In genomic region chr10:45422372-45422771, GRCm38 (mm10) we compare ENCODE assay signal across 17 mouse cellular contexts.
DNase-seq lines count a peak whose midpoint lies in the region; ATAC-seq and TF ChIP-seq lines count a peak whose summit lies in the region.
"Had no signal": no experiment of that assay in that cellular context is flagged by ENCODE, and none has a peak within 500 bp of the region (broad histone marks: within the 10 kb centered on the region; RNA-seq: fewer than 3 reads in every experiment).

No protein-coding gene starts in this region.

- H3K4me3 ChIP-seq in hindbrain, embryonic 10.5 days = no peak overlapping the region
- H3K4me3 ChIP-seq in hindbrain, embryonic 13.5 days = no peak overlapping the region
- H3K4me3 ChIP-seq in liver, adult 2 months (ENCODE audit: insufficient read depth, low read depth, low read length) = no peak overlapping the region
- no peak overlapping the region for H3K4me3 ChIP-seq in liver, embryonic 11.5 days (ENCODE audit: low read depth, low read length)
- no peak overlapping the region for H3K4me3 ChIP-seq in heart, adult 2 months
- H3K4me3 ChIP-seq: limb, embryonic 15.5 days had no signal

- intact Hi-C loops in heart, adult 2 months (cut with DNase I) = no loop called here

- peaks cover 12% of the 10 kb centered on the region for H3K4me1 ChIP-seq in hindbrain, embryonic 10.5 days (replicated peaks)
- H3K4me1 ChIP-seq in hindbrain, embryonic 13.5 days (replicated peaks) = no peaks in the 10 kb centered on the region
- no peaks in the 10 kb centered on the region for H3K4me1 ChIP-seq in liver, adult 2 months (ENCODE audit: control insufficient read depth, insufficient read depth, low read length)
- peaks cover 3% of the 10 kb centered on the region; the same call in 1 of the 2 replicates for H3K4me1 ChIP-seq in liver, embryonic 11.5 days (replicated peaks; ENCODE audit: control insufficient read depth, insufficient read depth, low read length)
- H3K4me1 ChIP-seq in heart, adult 2 months (ENCODE audit: control insufficient read depth, insufficient read depth, low read length) = no peaks in the 10 kb centered on the region
- H3K4me1 ChIP-seq: limb, embryonic 15.5 days had no signal

- H3K9ac ChIP-seq in hindbrain, embryonic 13.5 days = no peak overlapping the region
- H3K9ac ChIP-seq in liver, adult 2 months (ENCODE audit: low read depth, low read length) = no peak overlapping the region
- no peak overlapping the region for H3K9ac ChIP-seq in liver, embryonic 11.5 days (ENCODE audit: low read depth, low read length)
- no peak overlapping the region for H3K9ac ChIP-seq in heart, adult 2 months (ENCODE audit: low read depth, low read length)
- H3K9ac ChIP-seq: hindbrain, embryonic 14.5 days; limb, embryonic 15.5 days had no signal

- TF ChIP-seq CTCF in liver, adult 2 months (IDR thresholded peaks at IDR 0.05; ENCODE audit: low read depth, low read length) = no peak
- TF ChIP-seq CTCF in heart, adult 2 months (IDR thresholded peaks at IDR 0.05) = no peak

- H3K27me3 ChIP-seq in hindbrain, embryonic 10.5 days (ENCODE audit: insufficient read depth, poor library complexity, severe bottlenecking) = no peaks in the 10 kb centered on the region
- no peaks in the 10 kb centered on the region for H3K27me3 ChIP-seq in hindbrain, embryonic 13.5 days
- H3K27me3 ChIP-seq in liver, adult 2 months (ENCODE audit: control insufficient read depth, insufficient read depth, low read length) = no peaks in the 10 kb centered on the region
- H3K27me3 ChIP-seq in liver, embryonic 11.5 days (replicated peaks; ENCODE audit: control insufficient read depth, insufficient read depth, low read length) = no peaks in the 10 kb centered on the region
- H3K27me3 ChIP-seq in heart, adult 2 months (ENCODE audit: control insufficient read depth, insufficient read depth, low read length) = no peaks in the 10 kb centered on the region
- H3K27me3 ChIP-seq: CH12.LX; limb, embryonic 15.5 days had no signal

- TF ChIP-seq EP300 in heart, adult 2 months (IDR thresholded peaks at IDR 0.05; ENCODE audit: insufficient read depth, low read depth, low read length) = no peak

- no peaks in the 10 kb centered on the region for H3K79me2 ChIP-seq in liver, adult 2 months (ENCODE audit: control insufficient read depth, insufficient read depth, low read length)
- H3K79me2 ChIP-seq in heart, adult 2 months (replicated peaks; ENCODE audit: control insufficient read depth, insufficient read depth, low read length) = no peaks in the 10 kb centered on the region

- DNase-seq in hindbrain, embryonic 10.5 days (ENCODE audit: low spot score) = peak; percentile 22
- peak; percentile 28 for DNase-seq in liver, adult 2 months (ENCODE audit: extremely low read depth, low read depth, low spot score)
- no peak for DNase-seq in liver
- no peak for DNase-seq in liver, embryonic 11.5 days (ENCODE audit: low spot score)
- peak; percentile 69 for DNase-seq in yolk sac, embryonic 10.5 days (ENCODE audit: low spot score)
- DNase-seq in heart, adult 2 months = no peak
- DNase-seq in heart, adult 11 months = no peak
- DNase-seq: adrenal gland, postnatal 10 days; cerebellum, adult 11 months; cerebellum, postnatal 36 days; gastrocnemius, postnatal 14 days; lung, postnatal 14 days; thymus, postnatal 4 days had no signal

- H3K4me2 ChIP-seq in hindbrain, embryonic 13.5 days = no peak overlapping the region
- H3K4me2 ChIP-seq in liver, embryonic 11.5 days = no peak overlapping the region
- H3K4me2 ChIP-seq: hindbrain, embryonic 14.5 days; limb, embryonic 15.5 days had no signal

- TF ChIP-seq POLR2A in liver, adult 2 months (IDR thresholded peaks at IDR 0.05; ENCODE audit: extremely low read depth, insufficient read depth, low read length) = no peak
- no peak for TF ChIP-seq POLR2A in heart, adult 2 months (IDR thresholded peaks at IDR 0.05; ENCODE audit: insufficient read depth, low read depth, low read length)

- peaks cover 28% of the 10 kb centered on the region for H3K36me3 ChIP-seq in hindbrain, embryonic 10.5 days
- H3K36me3 ChIP-seq in hindbrain, embryonic 13.5 days = peaks cover 15% of the 10 kb centered on the region; the same call in 1 of the 2 replicates
- no peaks in the 10 kb centered on the region for H3K36me3 ChIP-seq in liver, adult 2 months (ENCODE audit: control insufficient read depth, insufficient read depth, low read length)
- H3K36me3 ChIP-seq in liver, embryonic 11.5 days (ENCODE audit: control insufficient read depth, insufficient read depth, low read length) = no peaks in the 10 kb centered on the region; the same call in 1 of the 2 replicates
- no peaks in the 10 kb centered on the region for H3K36me3 ChIP-seq in heart, adult 2 months (ENCODE audit: control insufficient read depth, insufficient read depth, low read length)
- H3K36me3 ChIP-seq: limb, embryonic 15.5 days had no signal

- WGBS in hindbrain, embryonic 10.5 days = 84% methylated on average over 1 of the region's 1 CpGs
- WGBS in hindbrain, embryonic 13.5 days = 81% methylated on average over 1 of the region's 1 CpGs
- WGBS in liver, adult 2 months = 22% methylated on average over 1 of the region's 1 CpGs
- 52% methylated on average over 1 of the region's 1 CpGs for WGBS in liver, embryonic 11.5 days
- WGBS in heart, adult 2 months = 64% methylated on average over 1 of the region's 1 CpGs

- H3K9me3 ChIP-seq in hindbrain, embryonic 10.5 days = no peaks in the 10 kb centered on the region
- no peaks in the 10 kb centered on the region for H3K9me3 ChIP-seq in hindbrain, embryonic 13.5 days
- no peaks in the 10 kb centered on the region for H3K9me3 ChIP-seq in liver, embryonic 11.5 days (ENCODE audit: control insufficient read depth, low read length)
- H3K9me3 ChIP-seq: limb, embryonic 15.5 days had no signal

- ATAC-seq in hindbrain, embryonic 13.5 days (ENCODE audit: low FRiP score) = no peak
- ATAC-seq in liver, embryonic 11.5 days (replicated peaks; ENCODE audit: low FRiP score) = peak; percentile 65

- 0 out of 2 replicates have a peak overlapping the region, but pooled peaks have one; percentile 9 for H3K27ac ChIP-seq in hindbrain, embryonic 10.5 days
- no peak overlapping the region for H3K27ac ChIP-seq in hindbrain, embryonic 13.5 days
- H3K27ac ChIP-seq in liver, adult 2 months (replicated peaks; ENCODE audit: insufficient read depth, low read depth, low read length) = no peak overlapping the region
- no peak overlapping the region; the same call in 1 of the 2 replicates for H3K27ac ChIP-seq in liver, embryonic 11.5 days (ENCODE audit: low read depth, low read length)
- H3K27ac ChIP-seq in heart, adult 2 months = no peak overlapping the region
- H3K27ac ChIP-seq: hindbrain, embryonic 14.5 days; limb, embryonic 15.5 days had no signal

Comparison
In these comparisons a context has a peak if more than half of its experiments do, and no peak if none do; other contexts are left out.
1. DNase-seq: peak in hindbrain, embryonic 10.5 days (single experiment), liver, adult 2 months (single experiment) and yolk sac, embryonic 10.5 days (single experiment); none in liver (single experiment), liver, embryonic 11.5 days (single experiment), heart, adult 2 months (0 of 2) and heart, adult 11 months (single experiment).